Mouse (Mus musculus): ENCODE results near the gene Map2k1. TPM values are rescaled to one million over a fixed set of nuclear protein-coding genes. Genes with fewer than 3 reads are reported as not detected.

Map2k1 gene
- polyA plus RNA-seq, 1 experiment from 2014 or later, result 63.7 TPM

DNA sequence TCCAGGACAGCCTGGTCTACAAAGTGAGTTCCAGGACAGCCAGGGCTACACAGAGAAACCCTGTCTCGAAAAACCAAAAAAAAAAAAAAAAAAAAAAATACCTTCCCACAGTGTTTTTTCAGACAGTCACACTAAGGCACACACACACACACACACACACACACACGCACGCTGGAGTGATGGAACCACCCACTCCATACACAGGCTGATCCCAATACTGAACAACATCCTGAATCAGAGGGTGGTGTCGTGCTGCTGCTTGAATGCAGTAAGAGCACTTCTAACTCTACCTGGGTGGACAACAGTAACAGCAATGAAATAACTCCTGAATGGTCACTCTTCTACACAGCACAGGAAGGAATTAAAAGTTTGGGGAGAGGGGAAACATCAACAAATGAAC is 32.0 kb downstream of the Map2k1 start:
- Histone ChIP-seq H3K27me3 (no peaks in the 10 kb centered on the region), H3K36me3 (no peaks in the 10 kb centered on the region), H3K9me3 (no peaks in the 10 kb centered on the region), H3K4me1 (0 out of 2 replicates have a peak, but pooled peaks cover 7% of the 10 kb centered on the region), H3K4me3 (no peak overlapping the region), H3K4me2 (replicated peaks) (no peak overlapping the region), H3K27ac (replicated peaks) (no peak overlapping the region), H3K9ac (replicated peaks) (no peak overlapping the region)
- WGBS, result 77% methylated on average over 4 of the region's 4 CpGs
- no peak for ATAC-seq (ENCODE audit: low FRiP score, low read depth)

DNA sequence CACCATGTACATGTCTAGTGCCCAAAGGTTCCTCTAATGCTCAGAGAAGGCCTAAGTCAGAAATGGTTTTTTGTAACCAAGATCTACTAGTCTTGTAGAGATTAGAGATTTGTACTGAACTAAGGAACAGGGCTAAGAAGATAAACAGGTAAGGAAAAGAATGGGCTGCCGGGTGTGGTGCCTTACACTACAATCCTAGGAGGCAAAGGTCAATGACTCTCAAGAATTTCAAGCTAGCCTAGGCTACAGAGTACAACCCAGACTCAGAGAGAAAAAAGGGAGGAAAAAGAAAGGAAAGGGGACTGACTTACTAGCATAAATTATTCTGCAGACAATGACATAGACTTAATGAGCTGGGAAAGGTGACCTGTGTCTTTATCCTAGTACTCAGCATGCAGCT is 32.8 kb downstream of the Map2k1 start:
- no peaks in the 10 kb centered on the region for H3K36me3 ChIP-seq
- 57% methylated on average over 1 of the region's 1 CpGs for WGBS
- H3K9me3 ChIP-seq, result no peaks in the 10 kb centered on the region
- H3K4me2 ChIP-seq (replicated peaks), result no peak overlapping the region
- no peak overlapping the region for H3K9ac ChIP-seq (replicated peaks)
- no peak for ATAC-seq (ENCODE audit: low FRiP score, low read depth)
- no peaks in the 10 kb centered on the region for H3K27me3 ChIP-seq
- H3K27ac ChIP-seq (replicated peaks), result no peak overlapping the region
- H3K4me3 ChIP-seq, result no peak overlapping the region
- H3K4me1 ChIP-seq, result 0 out of 2 replicates have a peak, but pooled peaks cover 7% of the 10 kb centered on the region

DNA sequence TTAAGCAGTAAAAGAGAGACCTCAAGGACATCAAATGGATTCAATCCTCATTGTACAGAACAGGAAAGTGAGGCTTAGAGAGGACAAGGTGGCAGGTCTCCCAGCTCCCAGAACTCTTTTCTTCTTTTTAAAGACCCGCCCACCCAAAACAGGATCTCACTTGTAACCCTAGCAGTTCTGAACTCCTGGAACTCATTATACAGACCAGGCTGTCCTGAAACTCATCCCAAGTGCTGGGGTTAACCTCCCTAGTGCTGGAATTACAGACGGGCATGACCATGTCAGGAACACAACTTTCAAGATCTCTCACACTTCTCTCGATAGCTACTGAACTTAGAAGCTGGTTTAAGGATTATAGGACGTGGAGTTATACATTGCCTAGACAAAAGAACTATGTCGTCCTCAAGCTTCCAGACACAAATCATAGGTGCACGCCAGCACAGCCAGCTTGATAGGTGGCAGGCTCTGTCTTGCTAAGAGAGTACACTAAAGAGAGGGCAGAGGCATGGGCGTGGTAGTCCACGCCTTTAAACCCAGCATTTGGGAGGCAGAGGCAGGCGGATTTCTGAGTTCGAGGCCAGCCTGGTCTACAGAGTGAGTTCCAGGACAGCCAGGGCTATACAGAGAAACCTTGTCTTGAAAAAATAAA is 33.5 kb downstream of the Map2k1 start:
- no peaks in the 10 kb centered on the region for H3K27me3 ChIP-seq
- H3K4me1 ChIP-seq, result 0 out of 2 replicates have a peak, but pooled peaks cover 7% of the 10 kb centered on the region
- 86% methylated on average over 10 of the region's 10 CpGs for WGBS
- no peak overlapping the region for H3K9ac ChIP-seq (replicated peaks)
- H3K9me3 ChIP-seq, result no peaks in the 10 kb centered on the region
- no peak for ATAC-seq (ENCODE audit: low FRiP score, low read depth)
- H3K4me3 ChIP-seq, result no peak overlapping the region
- no peak overlapping the region for H3K27ac ChIP-seq (replicated peaks)
- no peak overlapping the region for H3K4me2 ChIP-seq (replicated peaks)
- no peaks in the 10 kb centered on the region for H3K36me3 ChIP-seq

DNA sequence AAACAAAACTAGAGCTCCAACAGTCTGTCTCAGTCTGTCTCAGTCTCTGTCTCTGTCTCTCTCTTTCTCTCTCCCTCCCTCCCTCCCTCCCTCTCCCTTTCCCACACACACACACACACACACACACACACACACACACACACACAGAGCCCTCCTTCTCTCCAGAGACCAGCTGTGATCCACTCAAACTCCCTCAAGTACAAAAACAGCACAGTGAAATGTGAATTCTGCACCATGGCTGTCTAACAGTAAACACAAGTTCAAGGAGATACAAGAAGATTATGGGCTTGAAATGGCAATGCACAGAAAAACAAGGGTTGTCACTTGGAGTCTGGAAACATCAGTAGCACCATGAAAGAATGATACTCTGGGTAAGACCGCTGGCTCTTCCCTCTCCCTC is 34.1 kb downstream of the Map2k1 start:
- Histone ChIP-seq H3K4me3 (no peak overlapping the region), H3K4me2 (replicated peaks) (no peak overlapping the region)
- 43% methylated on average over 1 of the region's 1 CpGs for WGBS

DNA sequence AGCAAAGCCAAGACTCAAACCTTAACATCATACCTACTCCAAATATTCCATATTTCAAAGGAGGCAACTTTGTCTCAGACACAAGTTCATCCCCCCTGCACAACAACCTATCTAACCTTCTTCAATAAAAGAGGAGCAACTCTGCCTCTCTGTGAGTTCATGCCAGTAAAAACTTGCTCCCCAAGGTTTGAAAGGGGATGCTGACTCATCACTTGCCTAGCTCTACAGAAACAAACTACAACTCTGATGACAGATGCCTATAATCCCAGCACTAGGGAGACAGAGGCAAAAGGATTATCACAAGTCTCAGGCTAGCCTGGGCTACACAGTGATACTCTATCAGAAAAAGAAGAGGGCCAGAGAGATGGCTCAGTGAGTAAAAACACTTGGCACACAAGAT is 35.5 kb downstream of the Map2k1 start:
- H3K4me2 ChIP-seq (replicated peaks), result no peak overlapping the region
- H3K4me3 ChIP-seq, result no peak overlapping the region
- H3K9me3 ChIP-seq, result no peaks in the 10 kb centered on the region
- no peak for ATAC-seq (ENCODE audit: low FRiP score, low read depth)
- H3K27me3 ChIP-seq, result no peaks in the 10 kb centered on the region
- no peak overlapping the region for H3K27ac ChIP-seq (replicated peaks)
- no peaks in the 10 kb centered on the region for H3K36me3 ChIP-seq
- 0 out of 2 replicates have a peak, but pooled peaks cover 7% of the 10 kb centered on the region for H3K4me1 ChIP-seq
- H3K9ac ChIP-seq (replicated peaks), result no peak overlapping the region

More for the DNA sequence above, 34.1 kb downstream of the Map2k1 start:
- Histone ChIP-seq H3K9ac (replicated peaks) (no peak overlapping the region), H3K9me3 (no peaks in the 10 kb centered on the region), H3K36me3 (no peaks in the 10 kb centered on the region), H3K4me1 (0 out of 2 replicates have a peak, but pooled peaks cover 7% of the 10 kb centered on the region), H3K27me3 (no peaks in the 10 kb centered on the region), H3K27ac (replicated peaks) (no peak overlapping the region)
- no peak for ATAC-seq (ENCODE audit: low FRiP score, low read depth)

DNA sequence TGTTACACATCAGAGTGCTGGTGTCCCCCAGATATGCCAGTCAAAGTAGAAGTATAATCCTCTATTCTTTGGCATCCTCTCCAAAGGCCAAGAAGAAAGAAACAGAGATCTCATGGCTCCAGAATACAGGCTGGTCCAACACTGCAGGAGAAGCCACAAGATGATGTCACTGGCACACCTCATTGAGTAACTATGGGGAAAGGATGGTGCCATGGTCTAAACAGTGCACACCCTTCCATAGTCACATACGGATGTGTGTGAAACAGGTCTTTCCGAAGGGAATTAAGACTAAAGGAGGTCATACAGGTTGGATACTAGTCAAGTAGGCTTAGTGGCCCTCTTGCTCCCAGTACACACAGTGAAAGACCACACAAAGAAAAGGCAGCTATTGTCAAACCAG is 36.8 kb downstream of the Map2k1 start:
- Histone ChIP-seq H3K36me3 (peaks cover 5% of the 10 kb centered on the region), H3K4me2 (replicated peaks) (no peak overlapping the region), H3K4me1 (0 out of 2 replicates have a peak, but pooled peaks cover 7% of the 10 kb centered on the region), H3K4me3 (no peak overlapping the region), H3K9ac (replicated peaks) (no peak overlapping the region), H3K27me3 (no peaks in the 10 kb centered on the region), H3K27ac (replicated peaks) (no peak overlapping the region), H3K9me3 (no peaks in the 10 kb centered on the region)
- 89% methylated on average over 2 of the region's 2 CpGs for WGBS
- no peak for ATAC-seq (ENCODE audit: low FRiP score, low read depth)

DNA sequence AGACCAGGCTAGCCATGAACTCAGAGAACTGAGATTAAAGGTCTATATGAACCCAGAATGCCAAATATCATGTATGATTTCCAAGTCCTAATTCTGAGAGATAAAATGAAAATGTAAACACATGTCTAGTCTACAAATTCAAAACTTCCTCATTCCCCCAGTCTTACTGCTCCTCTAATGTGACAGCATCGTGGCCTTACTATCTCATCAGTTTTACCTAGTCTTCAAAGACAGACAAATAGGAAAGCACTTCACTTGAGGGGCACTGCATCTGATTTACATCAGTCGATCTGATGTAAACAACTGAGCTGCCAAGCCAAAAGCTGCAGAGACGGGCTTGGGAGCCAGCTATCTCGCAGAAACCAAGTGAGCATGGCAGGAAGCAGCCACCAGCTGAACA is 37.3 kb downstream of the Map2k1 start:
- whole genome bisulfite sequencing, result 91% methylated on average over 4 of the region's 4 CpGs
- ATAC-seq (ENCODE audit: low FRiP score, low read depth), result no peak
- Histone ChIP-seq H3K4me2 (replicated peaks) (no peak overlapping the region), H3K9me3 (no peaks in the 10 kb centered on the region), H3K4me3 (no peak overlapping the region), H3K4me1 (0 out of 2 replicates have a peak, but pooled peaks cover 7% of the 10 kb centered on the region), H3K9ac (replicated peaks) (no peak overlapping the region), H3K36me3 (peaks cover 9% of the 10 kb centered on the region), H3K27me3 (no peaks in the 10 kb centered on the region), H3K27ac (replicated peaks) (no peak overlapping the region)

DNA sequence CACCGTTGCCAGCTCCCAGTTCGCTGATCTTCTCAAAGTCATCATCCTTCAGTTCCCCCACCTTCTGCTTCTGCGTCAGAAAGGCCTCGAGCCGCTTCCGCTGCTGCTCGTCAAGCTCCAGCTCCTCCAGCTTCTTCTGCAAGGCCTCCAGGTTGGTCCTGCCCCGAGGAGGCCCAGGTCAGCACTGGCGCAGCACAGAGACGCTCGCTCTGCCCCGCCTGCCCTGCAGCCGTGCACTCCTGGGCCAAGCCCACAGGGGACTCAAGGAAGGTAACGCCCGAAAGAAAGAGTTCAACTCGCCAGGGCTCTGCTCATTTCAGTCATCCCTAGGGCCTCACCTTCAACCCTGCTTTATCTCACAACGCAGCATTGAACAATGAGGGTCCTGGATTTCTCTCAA is 39.0 kb downstream of the Map2k1 start:
- peaks cover 15% of the 10 kb centered on the region for H3K36me3 ChIP-seq
- no peak for ATAC-seq (ENCODE audit: low FRiP score, low read depth)
- H3K27me3 ChIP-seq, result no peaks in the 10 kb centered on the region
- no peak overlapping the region for H3K9ac ChIP-seq (replicated peaks)
- no peaks in the 10 kb centered on the region for H3K4me1 ChIP-seq
- no peak overlapping the region for H3K27ac ChIP-seq (replicated peaks)
- H3K9me3 ChIP-seq, result no peaks in the 10 kb centered on the region
- 95% methylated on average over 17 of the region's 17 CpGs for WGBS
- H3K4me3 ChIP-seq, result no peak overlapping the region
- no peak overlapping the region for H3K4me2 ChIP-seq (replicated peaks)

DNA sequence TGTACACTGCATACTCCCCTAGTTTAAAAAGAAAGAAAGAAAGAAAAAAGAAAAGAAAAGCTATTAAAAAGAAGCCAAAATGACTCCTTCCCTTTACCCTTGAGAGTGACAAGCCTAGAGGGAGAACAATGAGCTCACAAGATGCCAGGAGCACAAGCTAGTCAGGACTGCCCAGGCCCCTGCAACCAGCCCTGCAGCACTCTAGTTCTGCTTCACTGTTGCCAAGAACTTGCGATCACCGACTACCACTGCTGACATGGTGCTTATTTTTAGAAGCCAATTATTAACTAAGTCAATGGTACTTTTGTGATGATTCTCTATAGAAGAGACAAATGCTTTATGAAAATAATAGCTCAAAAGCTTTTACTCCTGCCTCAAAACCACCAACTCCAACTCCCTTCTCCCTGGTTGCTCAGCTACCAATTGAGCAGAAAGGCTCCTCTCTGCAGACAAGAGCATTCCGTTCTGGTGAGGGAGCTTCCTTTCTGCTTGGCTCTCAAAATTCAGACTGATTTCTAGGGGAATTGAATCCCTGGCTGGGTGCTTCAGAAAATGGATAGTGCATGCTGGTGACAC is 45.8 kb downstream of the Map2k1 start:
- Histone ChIP-seq H3K27me3 (no peaks in the 10 kb centered on the region), H3K27ac (replicated peaks) (no peak overlapping the region), H3K4me3 (no peak overlapping the region), H3K9me3 (no peaks in the 10 kb centered on the region), H3K9ac (replicated peaks) (no peak overlapping the region), H3K4me2 (replicated peaks) (no peak overlapping the region), H3K4me1 (no peaks in the 10 kb centered on the region), H3K36me3 (peaks cover 33% of the 10 kb centered on the region)
- WGBS, result 92% methylated on average over 3 of the region's 3 CpGs
- ATAC-seq (ENCODE audit: low FRiP score, low read depth), result no peak

DNA sequence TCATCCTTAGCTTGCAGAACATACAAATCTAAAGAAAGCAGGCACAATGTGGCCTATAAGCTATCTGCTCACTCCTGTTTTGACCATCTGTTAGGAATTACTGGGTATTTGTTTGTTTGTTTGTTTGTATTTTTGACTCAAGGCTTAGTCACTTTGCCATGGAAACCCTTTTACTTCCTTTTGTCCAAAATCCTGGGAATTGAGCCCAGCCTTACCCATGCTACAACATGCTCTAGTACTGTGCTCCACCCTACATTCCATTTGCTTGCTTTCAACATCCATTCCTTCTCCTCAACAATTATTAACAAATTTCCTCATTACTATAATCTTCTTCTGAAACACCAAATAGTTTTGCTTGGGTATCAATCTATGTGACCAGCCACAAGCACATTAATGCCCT is 50.6 kb downstream of the Map2k1 start:
- Histone ChIP-seq H3K4me2 (replicated peaks) (no peak overlapping the region), H3K27me3 (no peaks in the 10 kb centered on the region), H3K4me1 (no peaks in the 10 kb centered on the region), H3K27ac (replicated peaks) (no peak overlapping the region), H3K9ac (replicated peaks) (no peak overlapping the region), H3K9me3 (no peaks in the 10 kb centered on the region), H3K4me3 (no peak overlapping the region), H3K36me3 (peaks cover 30% of the 10 kb centered on the region)
- no peak for ATAC-seq (ENCODE audit: low FRiP score, low read depth)

DNA sequence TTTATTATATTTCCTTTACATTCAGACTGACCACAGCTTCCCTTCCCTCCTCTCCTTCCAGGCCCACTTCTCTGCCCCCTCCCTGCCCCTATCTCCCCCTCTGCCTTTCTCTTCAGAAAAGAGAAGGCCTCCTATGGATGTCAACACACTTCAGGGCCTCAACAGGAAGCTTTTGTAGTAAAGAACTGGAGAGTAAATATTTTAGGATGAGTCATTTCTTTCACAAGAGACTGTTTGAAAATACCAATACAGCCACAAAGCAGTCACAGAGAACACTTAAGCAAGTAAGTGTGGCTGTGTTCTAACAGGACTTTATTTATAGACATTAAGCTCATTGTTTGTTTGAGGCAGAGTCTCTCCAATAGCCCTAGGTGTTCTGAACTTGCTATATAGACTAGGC is 51.1 kb downstream of the Map2k1 start:
- Histone ChIP-seq H3K4me1 (no peaks in the 10 kb centered on the region), H3K9ac (replicated peaks) (no peak overlapping the region), H3K36me3 (peaks cover 30% of the 10 kb centered on the region), H3K27ac (replicated peaks) (no peak overlapping the region), H3K27me3 (no peaks in the 10 kb centered on the region), H3K9me3 (no peaks in the 10 kb centered on the region), H3K4me3 (no peak overlapping the region), H3K4me2 (replicated peaks) (no peak overlapping the region)
- ATAC-seq (ENCODE audit: low FRiP score, low read depth), result no peak

DNA sequence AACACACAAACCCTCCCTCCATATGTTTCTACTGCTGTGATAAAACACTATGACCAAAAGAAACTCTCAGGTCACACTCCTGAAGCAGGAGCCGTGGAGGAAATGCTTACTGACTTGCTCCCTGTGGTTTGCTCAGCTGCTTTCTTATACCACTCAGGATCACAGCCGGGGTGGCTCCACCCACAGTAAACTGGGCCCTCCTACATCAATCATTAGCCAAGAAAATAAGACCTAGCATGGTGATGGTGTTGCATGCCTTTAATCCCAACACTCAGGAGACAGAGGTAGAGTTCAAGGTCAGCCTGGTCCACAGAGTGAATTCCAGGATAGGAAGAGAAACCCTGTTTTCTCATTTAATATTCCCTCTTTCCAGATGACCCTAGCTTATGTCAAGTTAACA is 53.5 kb downstream of the Map2k1 start:
- H3K4me1 ChIP-seq, result no peaks in the 10 kb centered on the region
- no peak overlapping the region for H3K4me3 ChIP-seq
- ATAC-seq (ENCODE audit: low FRiP score, low read depth), result no peak
- H3K27me3 ChIP-seq, result no peaks in the 10 kb centered on the region
- no peak overlapping the region for H3K9ac ChIP-seq (replicated peaks)
- peaks cover 30% of the 10 kb centered on the region for H3K36me3 ChIP-seq
- no peaks in the 10 kb centered on the region for H3K9me3 ChIP-seq
- no peak overlapping the region for H3K4me2 ChIP-seq (replicated peaks)
- 82% methylated on average over 2 of the region's 2 CpGs for WGBS
- H3K27ac ChIP-seq (replicated peaks), result no peak overlapping the region

Data from midbrain, embryonic 12.5 days (tissue).